Mouse (Mus musculus): ENCODE measurements around the gene Yipf4. TPM values are rescaled to one million over a fixed set of nuclear protein-coding genes. Genes with fewer than 3 reads are reported as not detected.
"Not testable (repeated sequence)": the region's sequence is repeated elsewhere in the genome, so short reads cannot be mapped to it uniquely, and the experiment has no call there.

The Yipf4 gene
- total and polyA plus RNA-seq, 2 experiments from 2014 or later, result 60.0 to 69.1 TPM

DNA sequence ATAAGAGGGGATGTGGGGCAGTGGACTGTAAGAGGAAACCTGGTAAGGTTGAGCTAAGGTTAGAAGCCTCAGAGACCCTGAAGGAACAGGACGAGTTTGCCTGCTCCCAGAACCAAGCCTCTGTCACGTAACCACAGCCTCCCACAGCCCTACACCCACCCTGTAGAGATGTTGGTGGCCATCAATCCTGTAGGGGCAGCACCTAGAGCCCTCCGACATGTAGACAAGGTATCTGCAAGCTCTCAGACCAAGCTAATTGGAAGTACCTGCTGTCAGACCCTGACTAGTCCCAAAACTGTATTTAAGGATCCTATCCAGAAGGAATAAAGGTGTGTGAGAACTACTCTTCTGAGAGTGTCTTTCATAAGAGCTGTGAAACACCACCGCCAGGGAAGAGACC is 33.9 kb upstream of the Yipf4 start:
- Histone ChIP-seq H3K4me2 (ENCODE audit: low read depth, low read length) (no peak overlapping the region), H3K4me1 (ENCODE audit: control insufficient read depth, insufficient read depth) (no peaks in the 10 kb centered on the region)

DNA sequence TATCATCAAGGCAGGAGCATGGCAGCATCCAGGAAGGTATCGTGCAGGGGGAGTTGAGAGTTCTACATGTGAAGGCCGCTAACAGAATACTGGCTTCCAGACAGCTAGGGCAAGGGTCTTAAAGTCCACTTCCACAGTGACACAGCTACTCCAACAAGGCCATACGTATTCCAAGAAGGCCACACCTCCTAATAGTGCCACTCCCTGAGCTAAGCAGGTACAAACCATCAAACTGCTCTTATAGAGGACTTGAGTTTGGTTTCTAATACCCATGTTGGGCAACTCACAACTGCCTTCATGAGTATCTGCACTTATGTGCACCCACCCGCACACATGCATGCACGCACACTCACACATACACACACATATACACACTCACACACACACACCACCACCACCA is 32.5 kb upstream of the Yipf4 start:
- Histone ChIP-seq H3K27ac (ENCODE audit: low read depth) (no peak overlapping the region), H3K36me3 (replicated peaks; ENCODE audit: control insufficient read depth, insufficient read depth, low read length) (no peaks in the 10 kb centered on the region), H3K27me3 (ENCODE audit: control insufficient read depth, insufficient read depth, low read length) (no peaks in the 10 kb centered on the region), H3K9me3 (replicated peaks; ENCODE audit: control insufficient read depth, low read length) (no peaks in the 10 kb centered on the region), H3K4me2 (ENCODE audit: low read depth, low read length) (no peak overlapping the region), H3K4me1 (ENCODE audit: control insufficient read depth, insufficient read depth) (no peaks in the 10 kb centered on the region), H3K4me3 (ENCODE audit: low read depth, low read length) (no peak overlapping the region), H3K9ac (replicated peaks; ENCODE audit: low read depth, low read length) (no peak overlapping the region)
- DNase-seq (ENCODE audit: low spot score) (no peak), ATAC-seq (ENCODE audit: insufficient read depth, low read depth) (no peak)
- WGBS, result 84% methylated on average over 5 of the region's 5 CpGs
- no peak for TF ChIP-seq EP300 (IDR thresholded peaks at IDR 0.05; ENCODE audit: low read depth)
- no peak for TF ChIP-seq CTCF (IDR thresholded peaks at IDR 0.05; ENCODE audit: low read depth)

More for the DNA sequence above, 33.9 kb upstream of the Yipf4 start:
- no peak overlapping the region for H3K4me3 ChIP-seq (ENCODE audit: low read depth, low read length)
- DNase-seq (ENCODE audit: low spot score) (no peak), ATAC-seq (ENCODE audit: insufficient read depth, low read depth) (no peak)
- H3K27me3 ChIP-seq (ENCODE audit: control insufficient read depth, insufficient read depth, low read length), result no peaks in the 10 kb centered on the region
- TF ChIP-seq EP300 (IDR thresholded peaks at IDR 0.05; ENCODE audit: low read depth) (no peak), CTCF (IDR thresholded peaks at IDR 0.05; ENCODE audit: low read depth) (no peak)
- H3K36me3 ChIP-seq (replicated peaks; ENCODE audit: control insufficient read depth, insufficient read depth, low read length), result no peaks in the 10 kb centered on the region
- H3K9me3 ChIP-seq (replicated peaks; ENCODE audit: control insufficient read depth, low read length), result no peaks in the 10 kb centered on the region
- H3K9ac ChIP-seq (replicated peaks; ENCODE audit: low read depth, low read length), result no peak overlapping the region
- WGBS, result 84% methylated on average over 4 of the region's 4 CpGs
- no peak overlapping the region for H3K27ac ChIP-seq (ENCODE audit: low read depth)

DNA sequence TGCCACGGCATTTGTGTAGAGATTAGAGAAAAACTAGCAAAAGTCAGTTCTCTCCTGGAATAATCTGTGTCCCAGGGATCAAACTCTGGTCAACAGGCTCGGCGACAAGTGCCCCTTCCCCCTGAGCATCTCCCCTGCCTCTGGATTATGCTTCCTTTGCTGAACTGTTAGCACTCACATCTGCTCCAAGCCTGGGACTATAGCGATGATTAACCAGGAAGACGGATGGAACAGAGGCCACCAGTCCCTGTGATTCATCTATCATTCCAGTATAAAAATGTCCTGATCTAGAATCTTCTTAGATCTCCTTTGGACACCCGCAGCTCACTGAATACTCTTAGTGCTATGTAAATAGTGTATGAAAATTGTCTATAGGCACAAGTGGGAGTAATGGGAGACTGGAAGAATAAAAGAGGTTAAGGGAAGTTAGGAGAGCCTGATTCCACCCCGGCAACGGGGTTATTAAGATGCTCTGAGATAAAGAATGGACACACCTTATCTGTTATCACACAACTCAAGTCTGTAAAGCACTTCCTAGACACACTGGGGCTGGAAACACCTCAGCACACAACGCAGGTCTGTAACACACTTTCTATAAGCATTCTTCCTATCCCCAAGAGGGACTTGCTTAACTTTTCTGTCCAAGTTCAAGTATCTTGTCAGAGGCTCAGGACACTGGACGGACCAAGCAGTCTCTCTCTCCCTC is 31.2 kb upstream of the Yipf4 start:
- no peak for ATAC-seq (ENCODE audit: insufficient read depth, low read depth)

DNA sequence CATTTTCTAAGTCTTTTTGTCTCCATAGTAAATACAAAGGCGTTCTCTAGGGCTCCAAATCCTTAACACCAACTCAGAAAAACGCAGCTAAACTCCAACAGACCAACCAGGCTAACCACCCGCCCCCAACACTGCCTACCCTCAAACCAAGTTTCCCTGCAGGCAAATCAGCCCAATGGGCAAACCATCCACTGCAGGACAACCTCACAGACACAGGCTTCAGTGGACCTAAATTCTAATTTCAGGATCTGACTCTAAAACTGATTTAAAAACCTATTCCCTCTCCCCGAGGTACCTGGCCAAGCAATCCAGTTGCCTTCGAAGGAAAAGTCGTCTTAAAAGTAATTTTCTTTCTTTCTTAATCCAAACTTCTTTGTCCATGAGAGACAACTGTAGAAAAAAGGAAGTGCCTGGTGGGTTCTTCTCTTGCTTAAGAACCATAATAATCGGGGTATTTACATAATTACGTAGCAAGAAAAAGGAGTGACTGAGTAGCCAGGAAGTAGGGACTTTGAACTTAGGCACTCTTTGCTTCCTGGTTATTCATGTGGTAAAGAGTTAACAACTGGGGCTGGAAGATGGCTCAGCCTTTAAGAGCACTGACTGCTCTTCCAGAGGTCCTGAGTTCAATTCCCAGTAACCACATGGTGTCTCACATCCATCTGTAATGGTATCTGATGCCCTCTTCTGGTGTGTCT is 30.4 kb upstream of the Yipf4 start, which contains the start of gene Nlrc4:
Gene Nlrc4, minus strand, starts transcription at position 432 of the 698 bp plus-strand sequence.
- Histone ChIP-seq H3K4me3 (ENCODE audit: low read depth, low read length) (no peak within 1 kb of the TSS), H3K4me1 (ENCODE audit: control insufficient read depth, insufficient read depth) (no peaks in the 10 kb centered on the region), H3K27me3 (ENCODE audit: control insufficient read depth, insufficient read depth, low read length) (no peaks in the 10 kb centered on the region), H3K36me3 (replicated peaks; ENCODE audit: control insufficient read depth, insufficient read depth, low read length) (no peaks in the 10 kb centered on the region), H3K27ac (ENCODE audit: low read depth) (no peak within 1 kb of the TSS), H3K4me2 (ENCODE audit: low read depth, low read length) (no peak within 1 kb of the TSS), H3K9ac (replicated peaks; ENCODE audit: low read depth, low read length) (no peak within 1 kb of the TSS), H3K9me3 (replicated peaks; ENCODE audit: control insufficient read depth, low read length) (no peaks in the 10 kb centered on the region)
- 54% methylated on average over 8 of the region's 8 CpGs for WGBS
- DNase-seq (ENCODE audit: low spot score), result no peak
- no peak for TF ChIP-seq CTCF (IDR thresholded peaks at IDR 0.05; ENCODE audit: low read depth)
- TF ChIP-seq EP300 (IDR thresholded peaks at IDR 0.05; ENCODE audit: low read depth), result no peak
- ATAC-seq (ENCODE audit: insufficient read depth, low read depth), result no peak

More for the DNA sequence above, 31.2 kb upstream of the Yipf4 start:
- Histone ChIP-seq H3K36me3 (replicated peaks; ENCODE audit: control insufficient read depth, insufficient read depth, low read length) (no peaks in the 10 kb centered on the region), H3K27me3 (ENCODE audit: control insufficient read depth, insufficient read depth, low read length) (no peaks in the 10 kb centered on the region), H3K9ac (replicated peaks; ENCODE audit: low read depth, low read length) (no peak overlapping the region), H3K4me2 (ENCODE audit: low read depth, low read length) (no peak overlapping the region), H3K4me3 (ENCODE audit: low read depth, low read length) (no peak overlapping the region), H3K9me3 (replicated peaks; ENCODE audit: control insufficient read depth, low read length) (no peaks in the 10 kb centered on the region), H3K4me1 (ENCODE audit: control insufficient read depth, insufficient read depth) (no peaks in the 10 kb centered on the region), H3K27ac (ENCODE audit: low read depth) (no peak overlapping the region)
- TF ChIP-seq EP300 (IDR thresholded peaks at IDR 0.05; ENCODE audit: low read depth), result no peak
- TF ChIP-seq CTCF (IDR thresholded peaks at IDR 0.05; ENCODE audit: low read depth), result no peak
- 60% methylated on average over 10 of the region's 10 CpGs for WGBS
- DNase-seq (ENCODE audit: low spot score), result no peak

DNA sequence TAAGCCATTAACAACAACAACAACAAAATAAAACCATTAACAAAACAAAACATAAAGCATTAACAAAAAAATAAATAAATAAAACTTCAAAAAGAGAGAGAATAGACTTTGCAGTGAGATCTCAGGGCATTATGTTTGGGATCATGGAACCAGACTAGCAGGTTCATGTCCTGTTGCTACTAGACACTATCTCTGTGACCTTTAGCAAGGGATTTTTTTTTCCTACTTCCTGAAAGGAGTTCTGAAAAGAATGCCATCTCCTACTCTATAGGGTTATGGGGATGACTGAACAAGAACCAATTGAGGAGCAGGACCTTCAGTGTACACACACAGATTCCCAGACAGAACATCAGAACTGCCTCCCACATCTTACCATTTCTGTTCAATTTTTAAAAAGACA is 25.8 kb upstream of the Yipf4 start:
- DNase-seq (ENCODE audit: low spot score), result no peak
- Histone ChIP-seq H3K4me2 (ENCODE audit: low read depth, low read length) (no peak overlapping the region), H3K9ac (replicated peaks; ENCODE audit: low read depth, low read length) (no peak overlapping the region), H3K4me1 (ENCODE audit: control insufficient read depth, insufficient read depth) (no peaks in the 10 kb centered on the region), H3K27me3 (ENCODE audit: control insufficient read depth, insufficient read depth, low read length) (no peaks in the 10 kb centered on the region), H3K27ac (ENCODE audit: low read depth) (no peak overlapping the region), H3K36me3 (replicated peaks; ENCODE audit: control insufficient read depth, insufficient read depth, low read length) (no peaks in the 10 kb centered on the region), H3K4me3 (ENCODE audit: low read depth, low read length) (no peak overlapping the region), H3K9me3 (replicated peaks; ENCODE audit: control insufficient read depth, low read length) (no peaks in the 10 kb centered on the region)
- TF ChIP-seq EP300 (IDR thresholded peaks at IDR 0.05; ENCODE audit: low read depth), result no peak
- no peak for TF ChIP-seq CTCF (IDR thresholded peaks at IDR 0.05; ENCODE audit: low read depth)
- no peak for ATAC-seq (ENCODE audit: insufficient read depth, low read depth)

DNA sequence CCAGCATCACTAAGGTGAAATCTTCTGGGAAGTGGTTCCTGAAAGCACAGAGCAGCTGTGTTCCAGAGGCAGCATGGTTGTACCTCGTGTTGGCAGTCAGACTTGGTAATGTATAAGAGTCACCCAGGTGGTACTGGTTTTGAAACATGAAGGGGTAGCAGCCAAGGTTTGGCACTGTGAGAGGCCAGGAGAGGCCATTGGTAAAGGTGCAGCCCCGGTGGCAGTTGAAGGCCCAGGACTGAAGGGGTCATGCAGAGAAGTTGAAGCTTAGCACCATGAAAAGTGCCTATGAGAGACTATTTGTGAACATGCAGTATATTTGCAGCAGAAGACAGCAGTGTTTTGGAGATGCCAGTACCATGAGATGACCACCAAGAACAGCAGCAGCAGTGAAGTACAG is 21.3 kb upstream of the Yipf4 start:
- not testable (repeated sequence) for H3K4me2 ChIP-seq (ENCODE audit: low read depth, low read length); H3K27ac ChIP-seq (ENCODE audit: low read depth); DNase-seq (ENCODE audit: low spot score); H3K9ac ChIP-seq (replicated peaks; ENCODE audit: low read depth, low read length); H3K4me1 ChIP-seq (ENCODE audit: control insufficient read depth, insufficient read depth); H3K9me3 ChIP-seq (replicated peaks; ENCODE audit: control insufficient read depth, low read length); ATAC-seq (ENCODE audit: insufficient read depth, low read depth); H3K4me3 ChIP-seq (ENCODE audit: low read depth, low read length); H3K27me3 ChIP-seq (ENCODE audit: control insufficient read depth, insufficient read depth, low read length); H3K36me3 ChIP-seq (replicated peaks; ENCODE audit: control insufficient read depth, insufficient read depth, low read length)
- WGBS, result 70% methylated on average over 2 of the region's 2 CpGs

DNA sequence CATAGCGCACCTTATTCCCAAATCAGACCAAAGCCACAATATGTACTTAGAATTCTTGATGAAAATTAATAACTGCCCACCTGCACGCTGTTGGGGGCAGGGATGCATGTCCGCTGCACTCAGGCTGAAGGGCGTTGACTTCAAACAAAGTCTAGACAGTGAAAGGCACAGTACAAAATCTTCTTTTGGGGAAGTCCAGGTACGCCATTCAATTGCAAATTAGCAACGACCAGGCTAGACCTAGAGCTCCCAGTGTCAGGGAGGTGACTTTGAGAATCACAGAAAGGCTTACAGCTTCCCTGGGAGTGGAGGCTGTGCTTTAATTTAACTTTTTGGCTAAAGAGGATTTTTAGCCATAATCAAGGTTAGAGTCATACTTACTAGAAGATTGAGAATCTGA is 19.2 kb upstream of the Yipf4 start:
- H3K36me3 ChIP-seq (replicated peaks; ENCODE audit: control insufficient read depth, insufficient read depth, low read length); ATAC-seq (ENCODE audit: insufficient read depth, low read depth); H3K9ac ChIP-seq (replicated peaks; ENCODE audit: low read depth, low read length); H3K4me2 ChIP-seq (ENCODE audit: low read depth, low read length); H3K4me3 ChIP-seq (ENCODE audit: low read depth, low read length); H3K9me3 ChIP-seq (replicated peaks; ENCODE audit: control insufficient read depth, low read length); DNase-seq (ENCODE audit: low spot score); H3K27ac ChIP-seq (ENCODE audit: low read depth); H3K27me3 ChIP-seq (ENCODE audit: control insufficient read depth, insufficient read depth, low read length); H3K4me1 ChIP-seq (ENCODE audit: control insufficient read depth, insufficient read depth): not testable (repeated sequence)
- 79% methylated on average over 6 of the region's 6 CpGs for WGBS
